Mouse (Mus musculus): ENCODE measurements around the gene Slc9a2. TPM values are rescaled to one million over a fixed set of nuclear protein-coding genes. Genes with fewer than 3 reads are reported as not detected.

Gene Slc9a2
- polyA plus RNA-seq, 1 experiment = 6.2 TPM

DNA sequence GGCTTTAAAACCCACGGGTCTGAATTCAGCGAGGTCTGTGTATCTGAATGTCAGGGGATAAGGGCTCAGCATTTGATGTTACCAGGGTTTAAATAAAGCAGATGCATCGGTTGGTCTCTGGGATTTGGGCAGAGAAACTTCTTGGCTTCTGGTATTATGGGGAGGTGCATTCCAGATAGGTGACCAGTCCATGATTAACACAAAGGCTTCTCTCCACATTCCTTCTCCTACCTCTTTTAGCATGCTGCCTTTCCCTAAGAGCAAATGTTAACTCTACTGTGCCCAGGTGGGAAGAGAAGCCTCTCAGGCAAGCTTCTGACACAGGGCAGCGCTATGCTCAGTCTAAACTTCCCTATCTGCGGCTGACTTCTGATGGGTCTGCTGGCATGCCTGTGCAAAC lies 92.9 kb downstream of the Slc9a2 start:
- TF ChIP-seq CTCF (IDR thresholded peaks at IDR 0.05; ENCODE audit: control insufficient read depth, insufficient read depth, insufficient replicate concordance, low read depth, low read length) (no peak), POLR2A (IDR thresholded peaks at IDR 0.05; ENCODE audit: control insufficient read depth, low read depth, low read length) (no peak)
- Histone ChIP-seq H3K27ac (ENCODE audit: control insufficient read depth, insufficient read depth, low read depth, low read length) (no peak overlapping the region), H3K27me3 (ENCODE audit: control insufficient read depth, insufficient read depth, low read length) (no peaks in the 10 kb centered on the region), H3K36me3 (ENCODE audit: control insufficient read depth, insufficient read depth, low read length) (no peaks in the 10 kb centered on the region), H3K4me1 (ENCODE audit: control insufficient read depth, insufficient read depth, low read length) (peaks cover 2% of the 10 kb centered on the region; the same call in 1 of the 2 replicates), H3K4me3 (ENCODE audit: control insufficient read depth, low read depth, low read length) (no peak overlapping the region)

- H3K36me3 ChIP-seq (ENCODE audit: control insufficient read depth, insufficient read depth, low read length) = no peaks in the 10 kb centered on the region
- TF ChIP-seq CTCF (IDR thresholded peaks at IDR 0.05; ENCODE audit: control insufficient read depth, insufficient read depth, insufficient replicate concordance, low read depth, low read length) (no peak), POLR2A (IDR thresholded peaks at IDR 0.05; ENCODE audit: control insufficient read depth, low read depth, low read length) (no peak)
- no peaks in the 10 kb centered on the region for H3K27me3 ChIP-seq (ENCODE audit: control insufficient read depth, insufficient read depth, low read length)
- no peaks in the 10 kb centered on the region; the same call in 1 of the 2 replicates for H3K4me1 ChIP-seq (ENCODE audit: control insufficient read depth, insufficient read depth, low read length)
- H3K4me3 ChIP-seq (ENCODE audit: control insufficient read depth, low read depth, low read length) = no peak overlapping the region
- H3K27ac ChIP-seq (ENCODE audit: control insufficient read depth, insufficient read depth, low read depth, low read length) = no peak overlapping the region
These were observed 93.7 kb downstream of the Slc9a2 start for GRCm38 (mm10) chr1:40774040-40774439.

GRCm38 (mm10) chr1:40776102-40776501 lies 95.7 kb downstream of the Slc9a2 start:
- no peaks in the 10 kb centered on the region for H3K27me3 ChIP-seq (ENCODE audit: control insufficient read depth, insufficient read depth, low read length)
- TF ChIP-seq POLR2A (IDR thresholded peaks at IDR 0.05; ENCODE audit: control insufficient read depth, low read depth, low read length) (no peak), CTCF (IDR thresholded peaks at IDR 0.05; ENCODE audit: control insufficient read depth, insufficient read depth, insufficient replicate concordance, low read depth, low read length) (no peak)
- H3K4me1 ChIP-seq (ENCODE audit: control insufficient read depth, insufficient read depth, low read length) = no peaks in the 10 kb centered on the region; the same call in 1 of the 2 replicates
- no peak overlapping the region for H3K27ac ChIP-seq (ENCODE audit: control insufficient read depth, insufficient read depth, low read depth, low read length)
- no peaks in the 10 kb centered on the region for H3K36me3 ChIP-seq (ENCODE audit: control insufficient read depth, insufficient read depth, low read length)
- no peak overlapping the region for H3K4me3 ChIP-seq (ENCODE audit: control insufficient read depth, low read depth, low read length)

DNA sequence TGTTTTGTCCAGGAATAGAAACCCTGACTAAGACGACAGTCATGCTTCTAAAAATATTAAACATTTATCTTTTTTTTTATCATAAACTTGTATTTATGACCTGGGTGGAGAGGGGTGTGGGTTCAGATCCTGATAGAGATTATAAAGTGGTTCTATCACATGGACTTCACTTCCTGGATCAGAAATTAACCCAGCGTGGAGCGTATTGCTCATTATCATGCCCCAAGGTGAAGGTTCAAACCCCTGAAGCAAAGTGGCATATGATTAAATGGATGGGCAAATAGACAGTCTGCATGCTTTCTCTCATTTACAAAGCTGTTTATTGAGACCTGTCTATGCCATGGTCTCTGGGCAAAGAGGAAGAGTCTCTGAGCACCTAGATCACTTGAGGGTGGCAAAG lies 96.4 kb downstream of the Slc9a2 start:
- Histone ChIP-seq H3K27me3 (ENCODE audit: control insufficient read depth, insufficient read depth, low read length) (no peaks in the 10 kb centered on the region), H3K36me3 (ENCODE audit: control insufficient read depth, insufficient read depth, low read length) (no peaks in the 10 kb centered on the region), H3K27ac (ENCODE audit: control insufficient read depth, insufficient read depth, low read depth, low read length) (no peak overlapping the region), H3K4me3 (ENCODE audit: control insufficient read depth, low read depth, low read length) (no peak overlapping the region), H3K4me1 (ENCODE audit: control insufficient read depth, insufficient read depth, low read length) (no peaks in the 10 kb centered on the region; the same call in 1 of the 2 replicates)
- no peak for TF ChIP-seq POLR2A (IDR thresholded peaks at IDR 0.05; ENCODE audit: control insufficient read depth, low read depth, low read length)
- no peak for TF ChIP-seq CTCF (IDR thresholded peaks at IDR 0.05; ENCODE audit: control insufficient read depth, insufficient read depth, insufficient replicate concordance, low read depth, low read length)

DNA sequence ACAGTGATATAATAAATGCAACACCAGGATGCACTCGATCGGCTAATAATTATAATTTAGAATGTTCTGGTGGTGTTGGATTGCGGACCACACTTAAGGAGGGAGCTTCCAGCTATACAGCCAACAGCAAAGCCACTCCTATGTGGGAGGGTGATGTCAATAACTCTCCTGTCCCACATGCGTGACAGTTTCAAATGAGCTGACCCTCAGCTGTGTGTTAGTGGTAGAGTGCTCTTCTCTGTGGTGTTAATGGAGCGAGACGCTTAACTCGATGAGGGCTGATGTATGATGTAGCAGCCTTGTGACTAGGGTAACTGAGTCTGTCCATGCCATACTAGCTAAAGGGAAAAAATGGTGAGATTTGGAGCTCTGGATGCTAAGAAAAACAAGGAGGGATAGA lies 103.1 kb downstream of the Slc9a2 start:
- TF ChIP-seq POLR2A (IDR thresholded peaks at IDR 0.05; ENCODE audit: control insufficient read depth, low read depth, low read length) (no peak), CTCF (IDR thresholded peaks at IDR 0.05; ENCODE audit: control insufficient read depth, insufficient read depth, insufficient replicate concordance, low read depth, low read length) (no peak)

GRCm38 (mm10) chr1:40784306-40784705 lies 103.9 kb downstream of the Slc9a2 start:
- no peaks in the 10 kb centered on the region for H3K4me1 ChIP-seq (ENCODE audit: control insufficient read depth, insufficient read depth, low read length)
- H3K4me3 ChIP-seq (ENCODE audit: control insufficient read depth, low read depth, low read length) = no peak overlapping the region
- H3K27ac ChIP-seq (ENCODE audit: control insufficient read depth, insufficient read depth, low read depth, low read length) = no peak overlapping the region
- H3K36me3 ChIP-seq (ENCODE audit: control insufficient read depth, insufficient read depth, low read length) = no peaks in the 10 kb centered on the region
- TF ChIP-seq CTCF (IDR thresholded peaks at IDR 0.05; ENCODE audit: control insufficient read depth, insufficient read depth, insufficient replicate concordance, low read depth, low read length) = no peak
- TF ChIP-seq POLR2A (IDR thresholded peaks at IDR 0.05; ENCODE audit: control insufficient read depth, low read depth, low read length) = no peak
- no peaks in the 10 kb centered on the region for H3K27me3 ChIP-seq (ENCODE audit: control insufficient read depth, insufficient read depth, low read length)

More for the DNA sequence above, 103.1 kb downstream of the Slc9a2 start:
- Histone ChIP-seq H3K27ac (ENCODE audit: control insufficient read depth, insufficient read depth, low read depth, low read length) (no peak overlapping the region), H3K4me3 (ENCODE audit: control insufficient read depth, low read depth, low read length) (no peak overlapping the region), H3K27me3 (ENCODE audit: control insufficient read depth, insufficient read depth, low read length) (no peaks in the 10 kb centered on the region), H3K4me1 (ENCODE audit: control insufficient read depth, insufficient read depth, low read length) (no peaks in the 10 kb centered on the region), H3K36me3 (ENCODE audit: control insufficient read depth, insufficient read depth, low read length) (no peaks in the 10 kb centered on the region)

DNA sequence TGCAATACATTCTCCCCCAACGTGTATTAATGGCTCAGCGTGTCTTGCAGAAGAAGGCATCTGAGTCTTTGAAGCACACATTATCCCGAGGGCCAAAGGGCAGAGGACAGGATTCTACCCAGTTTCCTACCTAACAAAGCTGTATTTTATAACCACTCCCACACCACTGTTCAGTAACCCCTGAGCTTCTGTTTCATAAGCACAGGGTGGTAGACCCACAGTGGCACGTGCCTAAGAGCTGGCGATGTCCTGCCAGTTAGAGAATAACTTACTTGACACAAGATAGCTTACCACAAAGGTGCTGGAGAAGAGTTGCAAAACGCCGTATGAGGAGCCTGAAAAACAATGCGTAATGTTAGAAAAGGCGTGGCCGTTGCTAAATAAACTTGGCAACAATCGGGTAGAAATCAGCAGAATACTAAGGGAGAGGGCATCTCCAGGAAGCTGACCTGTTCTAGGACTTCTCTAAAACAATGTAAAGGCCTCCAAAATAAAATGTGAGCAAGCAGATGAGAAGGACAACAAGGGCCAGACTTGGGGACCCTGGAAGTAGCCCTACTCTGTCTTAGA lies 105.6 kb downstream of the Slc9a2 start:
- Histone ChIP-seq H3K36me3 (ENCODE audit: control insufficient read depth, insufficient read depth, low read length) (no peaks in the 10 kb centered on the region), H3K27me3 (ENCODE audit: control insufficient read depth, insufficient read depth, low read length) (no peaks in the 10 kb centered on the region)
- TF ChIP-seq CTCF (IDR thresholded peaks at IDR 0.05; ENCODE audit: control insufficient read depth, insufficient read depth, insufficient replicate concordance, low read depth, low read length) (no peak), POLR2A (IDR thresholded peaks at IDR 0.05; ENCODE audit: control insufficient read depth, low read depth, low read length) (no peak)

More for the DNA sequence above, 105.6 kb downstream of the Slc9a2 start:
- no peak overlapping the region for H3K4me3 ChIP-seq (ENCODE audit: control insufficient read depth, low read depth, low read length)
- no peak overlapping the region for H3K27ac ChIP-seq (ENCODE audit: control insufficient read depth, insufficient read depth, low read depth, low read length)
- peaks cover 3% of the 10 kb centered on the region for H3K4me1 ChIP-seq (ENCODE audit: control insufficient read depth, insufficient read depth, low read length)

All from testis, adult 2 months (tissue).